Mouse (Mus musculus) c-Kit-positive CD71-negative TER-119-negative erythroid progenitor cells, embryonic 14.5 days (primary cell): ENCODE data around the gene Stn1.
A peak's percentile ranks its signal among the peaks of the same experiment; 100 is the strongest.

Experiments used
- DNase-seq: peaks from one replicate; pipeline ENCODE4 v3.0.0-alpha.2; 2013; ENCODE audit warnings: low read depth

The Stn1 gene

GRCm38 (mm10) chr19:47471808-47472207, 65.5 kb downstream of the Stn1 start:
- no peak for DNase-seq

- no peak for DNase-seq
These were observed 68.6 kb downstream of the Stn1 start for GRCm38 (mm10) chr19:47468750-47469149.

- DNase-seq: no peak
These were observed 70.5 kb downstream of the Stn1 start for GRCm38 (mm10) chr19:47466775-47467174.

- peak; percentile 58 for DNase-seq
These were observed 71.8 kb downstream of the Stn1 start for GRCm38 (mm10) chr19:47465467-47465866.

- no peak for DNase-seq
These were observed 72.7 kb downstream of the Stn1 start, which contains the start of gene Sh3pxd2a for GRCm38 (mm10) chr19:47464304-47465241. Sh3pxd2a (minus strand) TSS chr19:47464401.

- no peak for DNase-seq
These were observed 73.5 kb downstream of the Stn1 start for GRCm38 (mm10) chr19:47463636-47464303.

- no peak for DNase-seq
These were observed 74.1 kb downstream of the Stn1 start for GRCm38 (mm10) chr19:47463206-47463605.

- no peak for DNase-seq
These were observed 74.6 kb downstream of the Stn1 start for GRCm38 (mm10) chr19:47462725-47463124.

- no peak for DNase-seq
These were observed 75.5 kb downstream of the Stn1 start for GRCm38 (mm10) chr19:47461838-47462237.

- DNase-seq: no peak
These were observed 75.9 kb downstream of the Stn1 start for GRCm38 (mm10) chr19:47461386-47461785.

GRCm38 (mm10) chr19:47460120-47460960, 77.0 kb downstream of the Stn1 start:
- DNase-seq: no peak

GRCm38 (mm10) chr19:47459214-47459613, 78.1 kb downstream of the Stn1 start:
- no peak for DNase-seq

- DNase-seq: no peak
These were observed 78.7 kb downstream of the Stn1 start for GRCm38 (mm10) chr19:47458504-47459161.

- DNase-seq: no peak
These were observed 79.4 kb downstream of the Stn1 start for GRCm38 (mm10) chr19:47457711-47458503.

GRCm38 (mm10) chr19:47456021-47456420, 81.3 kb downstream of the Stn1 start:
- no peak for DNase-seq

- no peak for DNase-seq
These were observed 82.1 kb downstream of the Stn1 start for GRCm38 (mm10) chr19:47455001-47455755.

GRCm38 (mm10) chr19:47454167-47455000, 82.9 kb downstream of the Stn1 start:
- no peak for DNase-seq

- DNase-seq: no peak
These were observed 84.0 kb downstream of the Stn1 start for GRCm38 (mm10) chr19:47453352-47453751.

GRCm38 (mm10) chr19:47452682-47453081, 84.6 kb downstream of the Stn1 start:
- no peak for DNase-seq
